Mouse (Mus musculus) left cerebral cortex, postnatal 4 days (tissue): Measurements from ENCODE around the gene Zfhx3. TPM values are rescaled to one million over a fixed set of nuclear protein-coding genes. Genes with fewer than 3 reads are reported as not detected.

Source experiments
- DNase-seq: peaks from one replicate; pipeline ENCODE4 v3.0.0-alpha.2; 2022
- intact Hi-C: fragments of 180-260 bp; cut with DNase I; formaldehyde crosslinking; loops from one replicate; pipeline ENCODE4 v1.15.1; 2025
- total RNA-seq, 2 experiments: library from RNA; stranded (reverse); gene quantifications; 2 replicates each; pipeline ENCODE4 v1.2.3; 2021

The Zfhx3 gene
- total RNA-seq, 2 experiments from 2014 or later = 5.0 to 5.7 TPM

- intact Hi-C loops = no loop called here
These were observed 375.2 kb downstream of the Zfhx3 start for GRCm38 (mm10) chr8:108317532-108318093.

GRCm38 (mm10) chr8:108327711-108328110 lies 385.3 kb downstream of the Zfhx3 start:
- intact Hi-C loops = no loop called here
- no peak for DNase-seq

More at GRCm38 (mm10) chr8:108317532-108318093, 375.2 kb downstream of the Zfhx3 start:
- no peak for DNase-seq

DNA sequence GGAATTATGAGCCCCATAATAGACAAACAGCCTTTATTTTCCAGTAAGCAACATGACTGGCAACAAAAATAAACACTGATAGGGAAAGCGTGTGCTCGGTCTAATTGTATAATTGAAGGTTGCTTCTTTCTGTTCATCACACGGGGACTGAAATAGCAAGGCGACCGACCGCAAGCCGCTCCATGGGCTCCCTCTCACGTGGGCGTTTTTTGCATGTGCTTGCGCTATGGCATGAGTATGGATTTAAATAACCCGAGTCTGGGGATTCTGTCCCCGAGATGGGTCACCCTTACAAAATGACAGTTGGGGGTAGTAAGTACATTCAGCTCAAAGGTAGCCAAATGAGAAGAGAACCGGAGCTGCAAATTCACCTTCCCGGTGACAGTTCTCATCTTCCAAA lies 405.9 kb downstream of the Zfhx3 start:
- intact Hi-C loops = no loop called here
- DNase-seq = no peak

DNA sequence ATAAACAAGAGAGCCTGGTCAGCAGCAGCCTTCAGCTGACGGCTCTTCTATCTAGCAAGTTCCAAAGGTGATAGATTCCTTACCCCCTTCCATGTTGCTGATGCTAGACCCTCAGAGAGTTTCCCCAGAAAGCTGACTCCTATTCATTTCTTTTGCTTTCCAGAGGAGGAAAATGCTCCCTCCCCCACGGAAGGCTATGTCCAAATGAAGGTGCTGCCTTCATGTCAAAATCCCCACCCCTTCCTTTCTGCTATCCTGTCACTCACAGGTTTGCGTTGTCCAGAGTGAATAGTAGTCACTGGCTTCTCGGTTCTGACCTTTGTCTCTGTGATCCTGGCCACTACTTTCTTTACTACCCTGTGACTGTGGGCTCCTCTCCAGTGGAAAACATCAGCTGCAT lies 406.3 kb downstream of the Zfhx3 start:
- intact Hi-C loops = no loop called here
- DNase-seq = no peak

GRCm38 (mm10) chr8:108355119-108355777 lies 412.8 kb downstream of the Zfhx3 start:
- peak; percentile 49 for DNase-seq
- intact Hi-C loops = no loop called here

DNA sequence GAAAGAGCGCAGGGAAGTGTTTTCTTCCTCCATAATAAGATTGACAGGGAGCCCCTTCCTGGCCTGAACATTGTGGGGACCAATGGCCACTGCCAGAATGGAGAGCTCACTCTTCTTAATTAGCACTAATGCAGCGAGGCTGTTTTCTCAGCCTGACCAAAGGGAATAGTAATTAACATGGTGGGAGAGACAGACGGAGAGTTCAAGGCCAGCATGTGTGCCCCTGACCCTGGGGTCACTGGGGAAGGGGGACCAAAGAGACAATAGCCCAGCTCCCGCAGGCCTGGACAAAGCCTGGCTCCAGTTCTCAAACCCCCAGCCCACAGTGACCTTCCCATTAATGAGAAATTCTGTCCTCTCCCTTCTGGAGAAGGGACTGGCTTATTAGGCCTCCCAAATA lies 419.0 kb downstream of the Zfhx3 start:
- no peak for DNase-seq
- intact Hi-C loops = no loop called here

- intact Hi-C loops = no loop called here
- DNase-seq = no peak
These were observed 420.0 kb downstream of the Zfhx3 start for GRCm38 (mm10) chr8:108362421-108362820.

- no peak for DNase-seq
- intact Hi-C loops = no loop called here
These were observed 421.0 kb downstream of the Zfhx3 start for GRCm38 (mm10) chr8:108363435-108363834.

- intact Hi-C loops = no loop called here
- no peak for DNase-seq
These were observed 421.4 kb downstream of the Zfhx3 start for GRCm38 (mm10) chr8:108363856-108364255.

DNA sequence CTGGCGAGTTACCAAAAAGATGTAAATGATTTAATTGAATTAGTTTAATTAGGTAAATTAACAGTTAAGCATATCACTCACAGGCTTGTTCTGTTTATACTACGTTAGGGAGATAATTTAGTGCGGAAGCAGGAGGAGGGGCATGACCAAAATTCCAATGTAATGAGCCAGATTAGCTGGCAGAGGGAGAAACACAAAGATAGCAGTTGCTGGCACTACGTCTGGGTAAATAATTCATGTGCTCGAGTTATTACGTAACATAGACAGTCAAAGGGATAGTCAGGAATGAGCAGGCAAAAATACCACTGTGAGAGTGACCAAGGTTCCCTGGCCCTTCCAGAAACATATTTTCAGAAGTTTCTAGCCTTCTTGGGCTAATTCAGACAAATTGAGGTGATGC lies 426.6 kb downstream of the Zfhx3 start:
- intact Hi-C loops = no loop called here
- no peak for DNase-seq

DNA sequence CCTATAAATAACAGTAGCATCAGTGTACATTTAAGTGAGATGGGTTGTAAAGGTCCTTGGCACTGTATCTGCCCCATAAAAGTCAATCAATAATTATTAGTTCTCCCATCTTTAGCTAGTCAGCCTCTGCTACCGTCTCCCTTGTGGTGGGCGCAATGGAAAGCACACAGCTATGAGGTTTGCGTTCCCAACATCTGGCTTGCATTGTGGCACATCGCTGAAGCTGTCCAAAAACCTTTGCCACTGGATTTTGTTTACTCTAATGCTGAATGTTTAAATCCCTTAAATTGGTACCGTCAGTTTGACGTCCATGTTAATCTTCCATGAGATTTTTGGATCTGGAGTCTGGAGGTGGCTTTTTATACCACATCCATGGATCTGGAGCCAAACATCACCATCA lies 428.3 kb downstream of the Zfhx3 start:
- intact Hi-C loops = no loop called here

DNA sequence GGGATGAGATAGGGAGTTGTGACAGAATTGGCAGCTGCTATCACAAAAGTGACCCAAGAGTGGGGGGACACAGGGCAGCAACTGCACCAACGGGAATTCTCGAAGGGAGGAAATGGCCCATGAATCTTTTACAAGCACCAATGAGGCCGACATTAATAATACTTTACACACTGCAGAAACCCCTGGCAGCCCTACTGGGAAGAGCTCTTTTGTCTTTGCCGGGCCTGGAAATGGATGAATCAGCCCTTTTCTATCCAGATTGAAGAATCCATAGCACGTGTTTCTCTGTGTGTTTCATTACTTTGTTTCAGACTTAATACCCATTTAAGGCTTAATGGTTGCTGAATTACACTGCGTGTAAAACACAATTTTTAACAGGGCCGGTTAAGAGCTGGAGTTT lies 430.6 kb downstream of the Zfhx3 start:
- intact Hi-C loops = no loop called here
- DNase-seq = no peak

More for the DNA sequence above, 428.3 kb downstream of the Zfhx3 start:
- DNase-seq = no peak

- intact Hi-C loops = no loop called here
- DNase-seq = no peak
These were observed 435.6 kb downstream of the Zfhx3 start for GRCm38 (mm10) chr8:108378036-108378435.

- DNase-seq = no peak
- intact Hi-C loops = no loop called here
These were observed 440.7 kb downstream of the Zfhx3 start for GRCm38 (mm10) chr8:108383121-108383520.

GRCm38 (mm10) chr8:108387160-108387912 lies 444.9 kb downstream of the Zfhx3 start:
- DNase-seq = peak; percentile 68
- intact Hi-C loops = no loop called here

GRCm38 (mm10) chr8:108387913-108388274 lies 445.4 kb downstream of the Zfhx3 start:
- intact Hi-C loops = no loop called here
- no peak for DNase-seq

DNA sequence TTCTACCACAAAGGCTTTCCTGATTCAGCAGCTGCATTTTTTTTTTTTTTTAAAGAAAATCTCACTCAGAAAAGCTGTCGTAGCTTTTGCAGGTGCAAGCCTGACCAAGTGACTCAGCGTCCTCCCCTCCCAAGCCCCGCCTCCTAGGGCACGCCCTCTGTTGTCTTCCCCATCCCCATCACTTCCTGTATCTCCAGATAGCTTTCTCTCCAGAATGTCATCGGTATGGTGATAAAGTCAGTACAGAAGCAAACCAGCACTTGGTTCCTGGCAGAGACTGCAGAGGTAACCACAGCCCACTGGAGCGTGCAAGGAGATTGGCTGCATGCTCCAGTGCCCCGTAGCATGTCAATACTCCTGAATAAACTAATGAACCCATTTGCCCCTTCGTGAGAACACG lies 450.5 kb downstream of the Zfhx3 start:
- intact Hi-C loops = no loop called here
- no peak for DNase-seq

- intact Hi-C loops = no loop called here
- no peak for DNase-seq
These were observed 459.7 kb downstream of the Zfhx3 start for GRCm38 (mm10) chr8:108402149-108402548.

- intact Hi-C loops = no loop called here
These were observed 464.5 kb downstream of the Zfhx3 start for GRCm38 (mm10) chr8:108406716-108407494.

DNA sequence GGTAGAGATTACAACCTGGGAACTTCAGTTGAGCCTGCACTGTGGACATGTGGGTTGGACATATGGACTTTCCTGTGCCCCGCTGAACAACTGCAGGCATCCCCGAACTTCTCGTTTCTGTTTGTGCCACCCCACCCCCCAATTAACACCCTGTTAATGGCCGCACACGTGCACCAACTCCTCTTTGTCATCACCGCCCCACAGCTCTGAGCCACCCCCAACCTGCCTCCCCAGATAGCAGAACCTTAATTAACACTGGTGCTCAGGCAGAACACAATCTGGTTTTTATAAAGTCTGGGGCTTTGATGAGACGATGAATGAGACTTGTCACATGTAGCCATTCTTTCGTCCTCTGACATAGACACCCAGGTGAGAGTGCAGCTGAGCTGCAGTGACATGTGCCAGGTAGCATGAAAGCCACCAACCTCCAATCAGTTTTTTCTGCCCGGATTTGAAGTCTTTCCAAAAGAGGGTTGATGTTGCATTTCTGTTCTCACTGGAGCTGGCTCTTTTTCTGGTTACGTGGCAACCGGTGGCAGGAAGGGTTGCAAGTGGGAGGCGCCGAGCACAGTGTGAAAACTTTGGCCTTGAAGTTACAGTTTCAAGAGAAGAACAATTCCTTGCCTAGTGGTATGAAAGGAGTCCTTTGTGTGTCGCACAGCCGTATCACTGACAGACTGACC lies 476.9 kb downstream of the Zfhx3 start:
- intact Hi-C loops = no loop called here
- no peak for DNase-seq

More at GRCm38 (mm10) chr8:108406716-108407494, 464.5 kb downstream of the Zfhx3 start:
- peak; percentile 25 for DNase-seq

GRCm38 (mm10) chr8:108422521-108422920 lies 480.1 kb downstream of the Zfhx3 start:
- intact Hi-C loops = no loop called here
- DNase-seq = no peak
